Mouse (Mus musculus) small intestine, adult 2 months (tissue): ENCODE measurements around the gene Sstr2. TPM values are rescaled to one million over a fixed set of nuclear protein-coding genes. Genes with fewer than 3 reads are reported as not detected.

ENCODE experiments used
- H3K27ac ChIP-seq: fragments of 200-500 bp; 2 replicates; pipeline ENCODE4 v1.5.1; 2012; ENCODE audit warnings: low read depth, low read length, control low read depth, inconsistent platforms; ENCODE audit not compliant: insufficient read depth
- H3K27me3 ChIP-seq: fragments of 200-500 bp; 2 replicates; pipeline ENCODE4 v1.6.1; 2012; ENCODE audit warnings: mild to moderate bottlenecking, moderate library complexity, low read length, inconsistent platforms; ENCODE audit not compliant: control insufficient read depth, insufficient read depth
- H3K36me3 ChIP-seq: fragments of 200-500 bp; 2 replicates; pipeline ENCODE4 v1.6.1; 2012; ENCODE audit warnings: mild to moderate bottlenecking, low read length, control low read depth, inconsistent platforms; ENCODE audit not compliant: control insufficient read depth, insufficient read depth
- H3K4me1 ChIP-seq: fragments of 200-500 bp; 2 replicates; pipeline ENCODE4 v1.6.1; 2012; ENCODE audit warnings: low read length, inconsistent platforms, mixed read lengths; ENCODE audit not compliant: control insufficient read depth, insufficient read depth, insufficient read length
- H3K4me3 ChIP-seq: fragments of 200-500 bp; 2 replicates; pipeline ENCODE4 v1.5.1; 2012; ENCODE audit warnings: low read depth, mild to moderate bottlenecking, control low read depth, inconsistent platforms, low read length, moderate library complexity
- CTCF ChIP-seq: fragments of 200-500 bp; IDR thresholded peaks from 2 replicates; pipeline ENCODE4 v1.5.1; 2012; ENCODE audit warnings: low read depth, mild to moderate bottlenecking, control low read depth, inconsistent platforms, low read length, moderate library complexity, mixed read lengths; ENCODE audit not compliant: insufficient replicate concordance, insufficient read length; ENCODE audit errors: extremely low read depth
- POLR2A ChIP-seq: fragments of 200-500 bp; IDR thresholded peaks from 2 replicates; pipeline ENCODE4 v1.6.1; 2012; ENCODE audit warnings: low read depth, mild to moderate bottlenecking, control low read depth, inconsistent platforms, low read length, moderate library complexity
- WGBS: fragments of 180-500 bp; shearing (Covaris S2); methylation state at CpG from one replicate; pipeline ENCODE4 v1.1.7; 2018; 5-methylcytosine and 5-hydroxymethylcytosine counted together
- polyA plus RNA-seq: library from polyadenylated mRNA; depleted of rRNA; stranded (reverse); fragments of >200 nt; gene quantifications from 2 replicates; pipeline ENCODE4 v1.2.3, GENCODE M21; 2012

Sstr2 gene
- polyA plus RNA-seq, 1 experiment, result 0.23 TPM

- TF ChIP-seq POLR2A (no peak), CTCF (no peak)
- WGBS, result 33% methylated on average over 7 of the region's 7 CpGs
Observed at GRCm38 (mm10) chr11:113632303-113632702, 13.2 kb downstream of the Sstr2 start.

DNA sequence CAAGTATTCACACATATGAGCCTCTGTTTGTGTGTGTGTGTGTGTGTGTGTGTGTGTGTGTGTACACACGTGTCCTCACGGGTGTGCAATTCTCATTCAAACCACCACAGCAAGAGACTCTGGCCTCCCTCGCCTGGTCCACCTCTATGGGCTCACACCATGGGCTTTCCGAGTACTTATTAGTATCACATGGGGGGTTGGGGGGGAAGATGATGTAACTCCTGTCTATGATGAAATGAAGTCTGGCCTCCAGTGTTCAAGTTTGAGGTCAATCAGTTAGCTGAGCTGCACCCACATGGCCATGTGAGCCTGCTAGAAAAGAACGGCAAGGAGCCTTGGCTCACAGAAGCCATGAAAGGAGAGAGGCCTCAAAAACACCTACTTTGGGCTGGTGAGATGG is 14.3 kb downstream of the Sstr2 start:
- Histone ChIP-seq H3K4me1 (peaks cover 4% of the 10 kb centered on the region; the same call in 1 of the 2 replicates), H3K4me3 (no peak overlapping the region), H3K36me3 (no peaks in the 10 kb centered on the region), H3K27ac (no peak overlapping the region), H3K27me3 (no peaks in the 10 kb centered on the region)
- 85% methylated on average over 5 of the region's 5 CpGs for WGBS
- TF ChIP-seq CTCF (no peak), POLR2A (no peak)

More at GRCm38 (mm10) chr11:113632303-113632702, 13.2 kb downstream of the Sstr2 start:
- H3K27me3 ChIP-seq, result no peaks in the 10 kb centered on the region
- peak overlapping the region; percentile 36 for H3K4me3 ChIP-seq
- H3K4me1 ChIP-seq, result peaks cover 4% of the 10 kb centered on the region; the same call in 1 of the 2 replicates
- no peaks in the 10 kb centered on the region for H3K36me3 ChIP-seq
- H3K27ac ChIP-seq, result peak overlapping the region; percentile 82

GRCm38 (mm10) chr11:113634699-113635121 is 15.6 kb downstream of the Sstr2 start:
- Histone ChIP-seq H3K27ac (no peak overlapping the region), H3K27me3 (no peaks in the 10 kb centered on the region), H3K4me1 (peaks cover 5% of the 10 kb centered on the region; the same call in 1 of the 2 replicates), H3K36me3 (no peaks in the 10 kb centered on the region), H3K4me3 (no peak overlapping the region)
- no peak for TF ChIP-seq POLR2A
- TF ChIP-seq CTCF, result no peak
- 89% methylated on average over 10 of the region's 10 CpGs for WGBS

DNA sequence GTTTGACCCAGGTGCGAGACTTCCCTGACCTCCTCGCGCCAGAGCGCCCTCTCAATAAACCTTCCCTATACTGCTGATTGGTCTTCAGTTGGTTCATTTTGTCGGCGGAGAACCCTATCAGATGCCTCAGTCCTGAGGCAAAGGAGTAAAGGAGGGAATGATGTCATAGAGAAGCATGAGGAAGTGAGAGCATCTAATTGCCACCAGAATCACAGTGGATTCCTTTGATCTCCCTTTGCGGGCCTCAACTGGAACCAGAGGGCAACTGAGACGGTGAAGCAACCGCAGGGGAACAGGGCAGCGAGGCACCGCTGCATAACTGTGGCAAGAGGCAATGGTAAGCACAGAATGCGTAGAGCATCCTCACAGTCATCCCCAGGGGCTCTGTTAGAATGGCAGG is 19.5 kb downstream of the Sstr2 start:
- no peaks in the 10 kb centered on the region for H3K36me3 ChIP-seq
- no peak for TF ChIP-seq CTCF
- no peak for TF ChIP-seq POLR2A

DNA sequence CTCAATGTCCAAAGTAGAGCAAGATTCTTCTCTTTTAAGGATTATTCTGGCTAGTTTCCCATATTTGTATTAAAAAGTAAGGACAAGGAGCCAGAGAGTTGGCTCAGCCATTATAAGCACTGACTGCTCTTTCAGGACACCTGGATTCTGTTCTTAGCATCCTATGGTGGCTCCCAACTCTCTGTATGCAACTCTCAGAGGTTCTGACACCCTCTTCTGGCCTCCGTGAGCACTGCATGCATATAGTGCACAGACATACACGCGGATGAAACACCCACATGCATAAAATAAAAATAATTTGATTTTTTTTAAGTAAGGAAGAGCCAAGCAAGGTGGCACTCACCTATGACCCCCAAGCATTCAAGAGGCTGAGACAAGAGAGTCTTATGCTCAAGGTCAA is 26.0 kb downstream of the Sstr2 start:
- whole genome bisulfite sequencing, result 92% methylated on average over 3 of the region's 3 CpGs
- TF ChIP-seq POLR2A, result no peak
- TF ChIP-seq CTCF, result no peak

More for the DNA sequence above, 19.5 kb downstream of the Sstr2 start:
- no peak overlapping the region for H3K27ac ChIP-seq
- 63% methylated on average over 12 of the region's 12 CpGs for WGBS
- 0 out of 2 replicates have a peak, but pooled peaks cover 2% of the 10 kb centered on the region for H3K4me1 ChIP-seq
- H3K4me3 ChIP-seq, result no peak overlapping the region
- no peaks in the 10 kb centered on the region for H3K27me3 ChIP-seq

GRCm38 (mm10) chr11:113648152-113648551 is 29.0 kb downstream of the Sstr2 start:
- H3K27me3 ChIP-seq, result no peaks in the 10 kb centered on the region
- H3K36me3 ChIP-seq, result peaks cover 16% of the 10 kb centered on the region
- WGBS, result 5% methylated on average over 15 of the region's 15 CpGs
- H3K27ac ChIP-seq, result no peak overlapping the region
- H3K4me1 ChIP-seq, result peaks cover 7% of the 10 kb centered on the region
- no peak overlapping the region for H3K4me3 ChIP-seq
- TF ChIP-seq CTCF (peak; percentile 99), POLR2A (no peak)

More for the DNA sequence above, 26.0 kb downstream of the Sstr2 start:
- Histone ChIP-seq H3K4me1 (peaks cover 3% of the 10 kb centered on the region), H3K4me3 (no peak overlapping the region), H3K27ac (no peak overlapping the region), H3K27me3 (no peaks in the 10 kb centered on the region), H3K36me3 (no peaks in the 10 kb centered on the region)

DNA sequence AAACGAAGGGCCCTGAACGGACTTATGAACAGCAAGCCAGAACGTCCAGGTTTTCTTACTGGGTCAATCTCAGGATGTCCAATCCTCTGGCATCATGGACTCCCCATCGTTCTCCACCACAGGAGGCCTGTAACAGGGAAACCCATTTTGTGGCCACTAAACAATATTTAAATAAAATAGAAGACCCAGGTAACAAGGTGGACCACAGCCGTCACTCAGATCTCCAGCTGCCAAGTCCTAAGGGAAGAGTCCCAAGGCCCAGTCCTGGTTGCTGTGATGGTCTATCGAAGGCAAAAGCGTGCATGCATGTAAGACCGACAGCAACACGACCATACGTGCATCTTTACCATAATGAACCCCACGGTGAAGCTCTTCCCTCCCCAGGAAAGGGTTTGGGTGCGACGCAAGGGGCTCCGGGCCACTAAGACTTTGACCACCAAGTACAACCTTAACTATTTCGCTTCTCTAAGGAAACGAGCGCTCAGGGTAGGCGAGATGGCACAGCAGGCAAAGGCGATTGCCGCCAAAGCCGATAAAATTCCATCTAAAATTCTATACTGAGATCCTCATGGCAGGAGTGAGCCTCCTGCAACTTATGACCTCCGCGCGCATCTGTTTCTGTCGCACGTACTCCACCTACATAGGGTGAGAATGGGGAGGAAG is 29.7 kb downstream of the Sstr2 start, which contains the start of gene Cog1:
Cog1 (plus strand) TSS at position 480 of the 663 bp plus-strand sequence.
- no peaks in the 10 kb centered on the region for H3K27me3 ChIP-seq
- WGBS, result 43% methylated on average over 26 of the region's 26 CpGs
- H3K4me3 ChIP-seq, result peak within 1 kb of the TSS; percentile 81
- H3K27ac ChIP-seq, result peak within 1 kb of the TSS; percentile 74
- H3K4me1 ChIP-seq, result peaks cover 7% of the 10 kb centered on the region
- TF ChIP-seq POLR2A, result no peak
- no peak for TF ChIP-seq CTCF
- H3K36me3 ChIP-seq, result peaks cover 22% of the 10 kb centered on the region
